Mouse (Mus musculus): ENCODE results near the gene Kirrel.
"Not testable (repeated sequence)": the region's sequence is repeated elsewhere in the genome, so short reads cannot be mapped to it uniquely, and the experiment has no call there.

The Kirrel gene

GRCm38 (mm10) chr3:87131694-87132347, 42.7 kb downstream of the Kirrel start:
- peak; percentile 34 to 49 for DNase-seq

- DNase-seq = no peak
These were observed 43.6 kb downstream of the Kirrel start for GRCm38 (mm10) chr3:87130933-87131332.

- no peak for DNase-seq
These were observed 50.8 kb downstream of the Kirrel start for GRCm38 (mm10) chr3:87123795-87124194.

GRCm38 (mm10) chr3:87118214-87118613, 56.3 kb downstream of the Kirrel start:
- no peak for DNase-seq

GRCm38 (mm10) chr3:87117632-87118031, 56.9 kb downstream of the Kirrel start:
- DNase-seq = no peak

- no peak for DNase-seq
These were observed 58.6 kb downstream of the Kirrel start for GRCm38 (mm10) chr3:87115726-87116540.

- DNase-seq = no peak
These were observed 59.3 kb downstream of the Kirrel start for GRCm38 (mm10) chr3:87115271-87115670.

- no peak for DNase-seq
These were observed 59.7 kb downstream of the Kirrel start for GRCm38 (mm10) chr3:87114801-87115200.

- not testable (repeated sequence) for DNase-seq
These were observed 60.7 kb downstream of the Kirrel start for GRCm38 (mm10) chr3:87113881-87114280.

- no peak for DNase-seq
These were observed 62.3 kb downstream of the Kirrel start for GRCm38 (mm10) chr3:87112264-87112663.

- peak; percentile 68 to 77 for DNase-seq
These were observed 69.7 kb downstream of the Kirrel start for GRCm38 (mm10) chr3:87104856-87105255.

GRCm38 (mm10) chr3:87102346-87102745, 72.2 kb downstream of the Kirrel start:
- peak in 1 of 2 experiments; percentile 19 for DNase-seq

- peak; percentile 57 to 68 for DNase-seq
These were observed 73.6 kb downstream of the Kirrel start for GRCm38 (mm10) chr3:87100911-87101310.

- DNase-seq = peak; percentile 28 to 44
These were observed 76.3 kb downstream of the Kirrel start for GRCm38 (mm10) chr3:87097969-87098946.

- no peak for DNase-seq
These were observed 77.3 kb downstream of the Kirrel start for GRCm38 (mm10) chr3:87097205-87097604.

- peak; percentile 53 to 56 for DNase-seq
These were observed 80.8 kb downstream of the Kirrel start for GRCm38 (mm10) chr3:87093718-87094117.

GRCm38 (mm10) chr3:87089694-87090565, 84.6 kb downstream of the Kirrel start:
- peak; percentile 85 to 90 for DNase-seq

GRCm38 (mm10) chr3:87087146-87087545, 87.4 kb downstream of the Kirrel start:
- peak; percentile 34 to 55 for DNase-seq

- DNase-seq = peak; percentile 72 to 79
These were observed 92.3 kb downstream of the Kirrel start for GRCm38 (mm10) chr3:87082235-87082634.

GRCm38 (mm10) chr3:87079751-87080150, 94.8 kb downstream of the Kirrel start:
- DNase-seq = no peak

- no peak for DNase-seq
These were observed 95.2 kb downstream of the Kirrel start for GRCm38 (mm10) chr3:87079301-87079700.

GRCm38 (mm10) chr3:87077681-87078080, 96.9 kb downstream of the Kirrel start:
- no peak for DNase-seq

Data from cerebellum, postnatal 10 days (tissue).